Mouse (Mus musculus): ENCODE results near the gene Ttyh3. TPM values are rescaled to one million over a fixed set of nuclear protein-coding genes. Genes with fewer than 3 reads are reported as not detected.

The Ttyh3 gene
- polyA plus RNA-seq, 1 experiment from 2014 or later = 8.5 TPM

- no peak overlapping the region for H3K27ac ChIP-seq (replicated peaks)
- H3K27me3 ChIP-seq (ENCODE audit: control insufficient read depth, insufficient read depth, low read length) = no peaks in the 10 kb centered on the region
- TF ChIP-seq EP300 (optimal IDR thresholded peaks at IDR 0.05) = no peak
- no peak for TF ChIP-seq CTCF (IDR thresholded peaks at IDR 0.05; ENCODE audit: low read depth)
- no peak overlapping the region for H3K4me3 ChIP-seq (ENCODE audit: low read depth, low read length)
- no peaks in the 10 kb centered on the region for H3K9me3 ChIP-seq (ENCODE audit: control insufficient read depth, low read length)
- H3K4me1 ChIP-seq (replicated peaks; ENCODE audit: control insufficient read depth, insufficient read depth) = peaks cover 6% of the 10 kb centered on the region
- H3K36me3 ChIP-seq (ENCODE audit: control insufficient read depth, insufficient read depth, low read length) = no peaks in the 10 kb centered on the region
- ATAC-seq (ENCODE audit: low FRiP score, low TSS enrichment) (no peak), DNase-seq (ENCODE audit: low spot score) (no peak)
- WGBS = 55% methylated on average over 3 of the region's 3 CpGs
- no peak overlapping the region for H3K4me2 ChIP-seq (replicated peaks; ENCODE audit: low read depth)
- H3K9ac ChIP-seq (ENCODE audit: low read length) = no peak overlapping the region
Measured at GRCm38 (mm10) chr5:140605228-140605627, 43.6 kb downstream of the Ttyh3 start.

- Histone ChIP-seq H3K9me3 (ENCODE audit: control insufficient read depth, low read length) (no peaks in the 10 kb centered on the region), H3K4me1 (replicated peaks; ENCODE audit: control insufficient read depth, insufficient read depth) (peaks cover 6% of the 10 kb centered on the region), H3K27ac (replicated peaks) (no peak overlapping the region), H3K9ac (ENCODE audit: low read length) (no peak overlapping the region), H3K4me2 (replicated peaks; ENCODE audit: low read depth) (no peak overlapping the region), H3K27me3 (ENCODE audit: control insufficient read depth, insufficient read depth, low read length) (no peaks in the 10 kb centered on the region), H3K36me3 (ENCODE audit: control insufficient read depth, insufficient read depth, low read length) (no peaks in the 10 kb centered on the region), H3K4me3 (ENCODE audit: low read depth, low read length) (no peak overlapping the region)
- WGBS = 52% methylated on average over 8 of the region's 8 CpGs
- no peak for DNase-seq (ENCODE audit: low spot score)
- 0 out of 2 replicates have a peak, but pooled peaks have one; percentile 18 for TF ChIP-seq CTCF (IDR thresholded peaks at IDR 0.05; ENCODE audit: low read depth)
- no peak for TF ChIP-seq EP300 (optimal IDR thresholded peaks at IDR 0.05)
- ATAC-seq (ENCODE audit: low FRiP score, low TSS enrichment) = no peak
Measured at GRCm38 (mm10) chr5:140604386-140604785, 44.4 kb downstream of the Ttyh3 start.

- 54% methylated on average over 2 of the region's 2 CpGs for WGBS
- 0 out of 2 replicates have a peak, but pooled peaks cover 2% of the 10 kb centered on the region for H3K4me1 ChIP-seq (replicated peaks; ENCODE audit: control insufficient read depth, insufficient read depth)
- no peak overlapping the region for H3K4me2 ChIP-seq (replicated peaks; ENCODE audit: low read depth)
- ATAC-seq (ENCODE audit: low FRiP score, low TSS enrichment) (no peak), DNase-seq (ENCODE audit: low spot score) (no peak)
- H3K36me3 ChIP-seq (ENCODE audit: control insufficient read depth, insufficient read depth, low read length) = no peaks in the 10 kb centered on the region
- H3K9me3 ChIP-seq (ENCODE audit: control insufficient read depth, low read length) = no peaks in the 10 kb centered on the region
- no peak for TF ChIP-seq EP300 (optimal IDR thresholded peaks at IDR 0.05)
- no peak for TF ChIP-seq CTCF (IDR thresholded peaks at IDR 0.05; ENCODE audit: low read depth)
- H3K4me3 ChIP-seq (ENCODE audit: low read depth, low read length) = no peak overlapping the region
- no peak overlapping the region for H3K27ac ChIP-seq (replicated peaks)
- H3K9ac ChIP-seq (ENCODE audit: low read length) = no peak overlapping the region
- no peaks in the 10 kb centered on the region for H3K27me3 ChIP-seq (ENCODE audit: control insufficient read depth, insufficient read depth, low read length)
Measured at GRCm38 (mm10) chr5:140602540-140602939, 46.3 kb downstream of the Ttyh3 start.

GRCm38 (mm10) chr5:140601712-140602111, 47.1 kb downstream of the Ttyh3 start:
- DNase-seq (ENCODE audit: low spot score) = no peak
- peaks cover 3% of the 10 kb centered on the region; the same call in 1 of the 2 replicates for H3K4me1 ChIP-seq (replicated peaks; ENCODE audit: control insufficient read depth, insufficient read depth)
- H3K27me3 ChIP-seq (ENCODE audit: control insufficient read depth, insufficient read depth, low read length) = no peaks in the 10 kb centered on the region
- no peak overlapping the region for H3K9ac ChIP-seq (ENCODE audit: low read length)
- H3K27ac ChIP-seq (replicated peaks) = no peak overlapping the region
- H3K9me3 ChIP-seq (ENCODE audit: control insufficient read depth, low read length) = no peaks in the 10 kb centered on the region
- WGBS = 72% methylated on average over 12 of the region's 12 CpGs
- ATAC-seq (ENCODE audit: low FRiP score, low TSS enrichment) = no peak
- H3K4me2 ChIP-seq (replicated peaks; ENCODE audit: low read depth) = no peak overlapping the region
- TF ChIP-seq EP300 (optimal IDR thresholded peaks at IDR 0.05) = no peak
- no peak for TF ChIP-seq CTCF (IDR thresholded peaks at IDR 0.05; ENCODE audit: low read depth)
- no peak overlapping the region for H3K4me3 ChIP-seq (ENCODE audit: low read depth, low read length)
- no peaks in the 10 kb centered on the region for H3K36me3 ChIP-seq (ENCODE audit: control insufficient read depth, insufficient read depth, low read length)

GRCm38 (mm10) chr5:140599939-140600338, 48.9 kb downstream of the Ttyh3 start:
- ATAC-seq (ENCODE audit: low FRiP score, low TSS enrichment) = no peak

GRCm38 (mm10) chr5:140597787-140598186, 51.0 kb downstream of the Ttyh3 start:
- H3K4me2 ChIP-seq (replicated peaks; ENCODE audit: low read depth) = no peak overlapping the region
- ATAC-seq (ENCODE audit: low FRiP score, low TSS enrichment) (no peak), DNase-seq (ENCODE audit: low spot score) (no peak)
- peaks cover 3% of the 10 kb centered on the region; the same call in 1 of the 2 replicates for H3K4me1 ChIP-seq (replicated peaks; ENCODE audit: control insufficient read depth, insufficient read depth)
- WGBS = 81% methylated on average over 4 of the region's 4 CpGs
- H3K4me3 ChIP-seq (ENCODE audit: low read depth, low read length) = no peak overlapping the region
- H3K9me3 ChIP-seq (ENCODE audit: control insufficient read depth, low read length) = no peaks in the 10 kb centered on the region
- no peak for TF ChIP-seq CTCF (IDR thresholded peaks at IDR 0.05; ENCODE audit: low read depth)
- TF ChIP-seq EP300 (optimal IDR thresholded peaks at IDR 0.05) = no peak
- no peaks in the 10 kb centered on the region for H3K27me3 ChIP-seq (ENCODE audit: control insufficient read depth, insufficient read depth, low read length)
- no peaks in the 10 kb centered on the region for H3K36me3 ChIP-seq (ENCODE audit: control insufficient read depth, insufficient read depth, low read length)
- no peak overlapping the region for H3K9ac ChIP-seq (ENCODE audit: low read length)
- no peak overlapping the region for H3K27ac ChIP-seq (replicated peaks)

More at GRCm38 (mm10) chr5:140599939-140600338, 48.9 kb downstream of the Ttyh3 start:
- no peak for DNase-seq (ENCODE audit: low spot score)
- H3K4me1 ChIP-seq (replicated peaks; ENCODE audit: control insufficient read depth, insufficient read depth) = peaks cover 3% of the 10 kb centered on the region; the same call in 1 of the 2 replicates
- no peak overlapping the region for H3K27ac ChIP-seq (replicated peaks)
- H3K36me3 ChIP-seq (ENCODE audit: control insufficient read depth, insufficient read depth, low read length) = no peaks in the 10 kb centered on the region
- WGBS = 60% methylated on average over 5 of the region's 5 CpGs
- no peak overlapping the region for H3K9ac ChIP-seq (ENCODE audit: low read length)
- TF ChIP-seq EP300 (optimal IDR thresholded peaks at IDR 0.05) (no peak), CTCF (IDR thresholded peaks at IDR 0.05; ENCODE audit: low read depth) (no peak)
- no peak overlapping the region for H3K4me3 ChIP-seq (ENCODE audit: low read depth, low read length)
- H3K9me3 ChIP-seq (ENCODE audit: control insufficient read depth, low read length) = no peaks in the 10 kb centered on the region
- no peaks in the 10 kb centered on the region for H3K27me3 ChIP-seq (ENCODE audit: control insufficient read depth, insufficient read depth, low read length)
- no peak overlapping the region for H3K4me2 ChIP-seq (replicated peaks; ENCODE audit: low read depth)

Data from stomach, postnatal 0 days (tissue).